Mouse (Mus musculus) C2C12 (cell line): Measurements from ENCODE around the gene Pitpnm3.

Experiments
- CEBPB ChIP-seq: IDR thresholded peaks from one replicate; pipeline ENCODE4 v1.6.1; 2011; ENCODE audit warnings: low read depth, mild to moderate bottlenecking, control low read depth, moderate library complexity
- CTCF ChIP-seq: IDR thresholded peaks from one replicate; pipeline ENCODE4 v1.5.1; 2011; ENCODE audit not compliant: control insufficient read depth, insufficient read depth, insufficient read length
- MAX ChIP-seq: IDR thresholded peaks from one replicate; pipeline ENCODE4 v1.6.1; 2011; ENCODE audit warnings: mild to moderate bottlenecking, control low read depth
- MYOD1 ChIP-seq: IDR thresholded peaks from one replicate; pipeline ENCODE4 v1.6.1; 2011; ENCODE audit warnings: low read depth; ENCODE audit not compliant: control insufficient read depth, insufficient read length
- MYOG ChIP-seq: IDR thresholded peaks from one replicate; pipeline ENCODE4 v1.6.1; 2011; ENCODE audit not compliant: control insufficient read depth, insufficient read length; ENCODE audit errors: extremely low read depth
- USF1 ChIP-seq: IDR thresholded peaks from one replicate; pipeline ENCODE4 v1.6.1; 2011; ENCODE audit warnings: low read depth, mild to moderate bottlenecking, control low read depth, moderate library complexity

DNA sequence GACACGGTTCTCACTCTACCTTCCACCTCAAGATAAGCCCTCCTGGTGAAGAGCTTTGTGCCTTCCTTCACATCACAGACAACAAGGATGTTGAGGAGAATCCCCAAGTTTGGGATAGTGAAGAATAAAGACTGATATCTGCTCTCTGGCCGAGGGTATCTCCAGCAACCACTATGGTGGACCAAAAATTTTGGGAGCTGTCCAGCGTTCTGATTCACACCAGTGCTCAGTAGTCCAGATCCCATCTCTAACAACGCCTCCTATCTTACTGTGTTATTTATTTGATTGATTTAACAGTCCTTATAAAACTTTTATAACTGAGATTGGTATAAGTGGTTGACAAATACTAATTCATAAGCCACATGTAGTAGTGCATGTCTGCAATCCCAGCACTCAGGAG, 22.3 kb downstream of the Pitpnm3 start:
- TF ChIP-seq USF1, result no peak
- no peak for TF ChIP-seq CTCF
- no peak for TF ChIP-seq MYOD1
- TF ChIP-seq CEBPB, result no peak
- no peak for TF ChIP-seq MAX
- no peak for TF ChIP-seq MYOG
